Mouse (Mus musculus): ENCODE results near the gene Tnfsf13. TPM values are rescaled to one million over a fixed set of nuclear protein-coding genes. Genes with fewer than 3 reads are reported as not detected.

The Tnfsf13 gene
- total and polyA plus RNA-seq, 3 experiments = 0.13 to 0.19 TPM; not detected in 1

GRCm38 (mm10) chr11:69710470-69710869, 24.9 kb upstream of the Tnfsf13 start:
- Histone ChIP-seq H3K79me2 (ENCODE audit: control insufficient read depth, insufficient read depth, low read length, poor library complexity) (no peaks in the 10 kb centered on the region), H3K9ac (ENCODE audit: control insufficient read depth, low read depth, low read length, poor library complexity, severe bottlenecking) (no peak overlapping the region), H3K36me3 (ENCODE audit: control insufficient read depth in 1 of 2, insufficient read depth in 2 of 2, low read length in 2 of 2) (no peaks in the 10 kb centered on the region), H3K27me3 (ENCODE audit: control insufficient read depth in 1 of 2, insufficient read depth in 2 of 2, low read length in 2 of 2) (no peaks in the 10 kb centered on the region), H3K4me3 (ENCODE audit: control insufficient read depth in 1 of 2, insufficient read depth in 1 of 2, low read depth in 2 of 2, low read length in 2 of 2) (no peak overlapping the region), H3K9me3 (replicated peaks; ENCODE audit: insufficient read depth, low read length) (no peaks in the 10 kb centered on the region), H3K27ac (ENCODE audit: control insufficient read depth, low read depth, low read length) (no peak overlapping the region), H3K4me1 (ENCODE audit: control insufficient read depth in 1 of 2, insufficient read depth in 2 of 2, low read length in 2 of 2) (no peaks in the 10 kb centered on the region)
- DNase-seq (ENCODE audit: low read depth, low spot score) = no peak
- no peak for TF ChIP-seq POLR2A (IDR thresholded peaks at IDR 0.05; ENCODE audit: control insufficient read depth in 1 of 2, insufficient read depth in 1 of 2, low read depth in 1 of 2, low read length in 2 of 2, poor library complexity in 1 of 2)

GRCm38 (mm10) chr11:69709554-69710446, 24.2 kb upstream of the Tnfsf13 start:
- Histone ChIP-seq H3K27me3 (ENCODE audit: control insufficient read depth in 1 of 2, insufficient read depth in 2 of 2, low read length in 2 of 2) (peaks cover 0 to 2% of the 10 kb centered on the region in 2 experiments; a peak in 1 of 4 replicates), H3K4me3 (ENCODE audit: control insufficient read depth in 1 of 2, insufficient read depth in 1 of 2, low read depth in 2 of 2, low read length in 2 of 2) (no peak overlapping the region), H3K9me3 (replicated peaks; ENCODE audit: insufficient read depth, low read length) (no peaks in the 10 kb centered on the region), H3K27ac (ENCODE audit: control insufficient read depth, low read depth, low read length) (no peak overlapping the region), H3K79me2 (ENCODE audit: control insufficient read depth, insufficient read depth, low read length, poor library complexity) (no peaks in the 10 kb centered on the region), H3K9ac (ENCODE audit: control insufficient read depth, low read depth, low read length, poor library complexity, severe bottlenecking) (no peak overlapping the region), H3K36me3 (ENCODE audit: control insufficient read depth in 1 of 2, insufficient read depth in 2 of 2, low read length in 2 of 2) (no peaks in the 10 kb centered on the region), H3K4me1 (ENCODE audit: control insufficient read depth in 1 of 2, insufficient read depth in 2 of 2, low read length in 2 of 2) (no peaks in the 10 kb centered on the region)
- DNase-seq (ENCODE audit: low read depth, low spot score) = no peak
- TF ChIP-seq ZC3H11A (IDR thresholded peaks at IDR 0.05; ENCODE audit: low read depth, low read length) (no peak), JUND (IDR thresholded peaks at IDR 0.05; ENCODE audit: low read depth, low read length) (no peak), BHLHE40 (IDR thresholded peaks at IDR 0.05; ENCODE audit: borderline replicate concordance, low read depth, low read length) (no peak), HCFC1 (IDR thresholded peaks at IDR 0.05; ENCODE audit: low read depth, low read length) (no peak), POLR2AphosphoS5 (IDR thresholded peaks at IDR 0.05; ENCODE audit: borderline replicate concordance, low read depth, low read length) (no peak), E2F4 (IDR thresholded peaks at IDR 0.05; ENCODE audit: borderline replicate concordance, low read depth, low read length) (no peak), MAX (IDR thresholded peaks at IDR 0.05; ENCODE audit: low read length) (no peak), ZMIZ1 (IDR thresholded peaks at IDR 0.05; ENCODE audit: low read depth, low read length) (no peak), UBTF (IDR thresholded peaks at IDR 0.05; ENCODE audit: borderline replicate concordance, insufficient read depth, low read depth, low read length) (no peak), MEF2A (IDR thresholded peaks at IDR 0.05; ENCODE audit: extremely low read depth, insufficient replicate concordance, low read depth, low read length, poor library complexity, severe bottlenecking) (no peak), ZNF384 (IDR thresholded peaks at IDR 0.05; ENCODE audit: low read depth, low read length) (no peak), NRF1 (IDR thresholded peaks at IDR 0.05; ENCODE audit: insufficient read depth, low read depth, low read length, poor library complexity, severe bottlenecking) (no peak), ZKSCAN1 (IDR thresholded peaks at IDR 0.05; ENCODE audit: low read depth, low read length) (no peak), MXI1 (IDR thresholded peaks at IDR 0.05; ENCODE audit: low read depth, low read length) (no peak), ELF1 (IDR thresholded peaks at IDR 0.05; ENCODE audit: low read depth, low read length) (no peak), KAT2A (conservative IDR thresholded peaks at IDR 0.05; ENCODE audit: low read depth, low read length) (no peak), GABPA (IDR thresholded peaks at IDR 0.05; ENCODE audit: low read depth, low read length) (no peak), TAL1 (IDR thresholded peaks at IDR 0.05; ENCODE audit: low read length) (no peak)

Data from MEL (cell line).